Mouse (Mus musculus): ENCODE results near the gene Gm34653.
"Not testable (repeated sequence)": the region's sequence is repeated elsewhere in the genome, so short reads cannot be mapped to it uniquely, and the experiment has no call there.

Gene Gm34653

DNA sequence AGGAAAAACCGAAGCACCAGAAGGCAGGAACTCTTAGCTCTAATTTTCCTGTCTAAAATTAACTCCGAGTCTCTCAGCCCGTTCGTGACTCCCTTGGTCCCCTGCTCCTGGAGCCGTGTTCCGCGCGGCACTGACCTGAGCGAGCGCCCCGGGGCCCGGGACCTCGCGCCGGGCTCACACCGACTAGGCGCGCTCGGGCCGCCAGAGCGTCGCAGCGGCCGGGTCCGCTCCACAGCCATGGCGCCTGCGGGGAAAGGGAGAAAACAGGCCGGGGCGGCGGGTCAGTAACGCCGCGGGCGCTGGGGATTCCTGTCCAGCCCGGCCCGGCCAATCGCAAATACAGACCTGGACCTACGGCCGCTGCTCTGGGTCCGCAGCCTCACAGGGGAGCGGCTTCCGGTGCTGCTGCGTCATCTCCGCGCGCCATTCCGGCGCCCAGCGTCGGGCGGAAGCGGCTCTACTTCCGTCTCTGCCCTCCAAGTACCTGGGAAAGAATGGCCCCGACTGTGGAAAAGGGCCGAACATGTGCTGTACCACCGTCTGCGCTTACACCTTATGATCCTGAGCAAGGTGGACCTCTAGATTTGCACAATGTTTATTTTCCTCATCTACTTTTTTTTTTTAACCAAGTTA lies 6.9 kb upstream of the Gm34653 start, which contains the start of gene Fbxw2:
TSS of gene Fbxw2 (minus strand) at position 485 of the 633 bp plus-strand sequence.
- DNase-seq, result peak; percentile 93

DNA sequence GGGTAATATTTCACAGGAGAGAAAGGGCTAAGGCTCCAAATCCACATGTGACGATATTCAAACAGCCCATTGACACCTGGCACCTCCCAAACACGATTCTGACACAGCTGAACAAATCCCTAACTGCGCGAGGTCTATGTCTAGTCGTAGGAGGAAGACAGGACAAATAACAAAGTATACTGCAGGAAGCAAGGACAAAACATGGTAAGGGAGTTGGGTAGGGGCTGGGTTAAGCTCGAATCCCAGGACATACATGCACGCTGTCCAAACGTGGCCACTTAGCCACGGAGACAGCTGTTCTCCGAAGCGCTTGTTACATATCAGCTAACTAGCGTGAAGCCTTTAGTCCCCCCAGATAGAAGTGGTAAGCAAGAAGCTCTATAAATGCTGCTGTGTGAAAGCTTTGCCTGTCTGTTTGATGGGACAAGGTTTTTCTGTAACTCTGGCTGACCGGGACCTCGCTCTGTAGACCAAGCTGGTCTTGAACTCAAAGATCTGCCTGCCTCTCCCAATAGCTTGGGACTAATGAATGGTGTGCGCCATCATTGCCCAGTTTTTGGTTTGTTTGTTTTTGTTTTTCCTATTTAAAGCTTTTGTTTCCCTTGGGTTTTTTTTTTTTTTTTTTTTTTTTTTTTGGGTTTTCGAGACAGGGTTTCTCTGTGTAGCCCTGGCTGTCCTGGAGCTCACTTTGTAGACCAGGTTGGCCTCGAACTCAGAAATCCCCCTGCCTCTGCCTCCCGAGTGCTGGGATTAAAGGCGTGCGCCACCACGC lies 6.2 kb upstream of the Gm34653 start:
- no peak for DNase-seq

- no peak for DNase-seq
These were observed 5.2 kb upstream of the Gm34653 start for GRCm38 (mm10) chr2:34827591-34827990.

- no peak for DNase-seq
These were observed 4.8 kb upstream of the Gm34653 start for GRCm38 (mm10) chr2:34828026-34828425.

DNA sequence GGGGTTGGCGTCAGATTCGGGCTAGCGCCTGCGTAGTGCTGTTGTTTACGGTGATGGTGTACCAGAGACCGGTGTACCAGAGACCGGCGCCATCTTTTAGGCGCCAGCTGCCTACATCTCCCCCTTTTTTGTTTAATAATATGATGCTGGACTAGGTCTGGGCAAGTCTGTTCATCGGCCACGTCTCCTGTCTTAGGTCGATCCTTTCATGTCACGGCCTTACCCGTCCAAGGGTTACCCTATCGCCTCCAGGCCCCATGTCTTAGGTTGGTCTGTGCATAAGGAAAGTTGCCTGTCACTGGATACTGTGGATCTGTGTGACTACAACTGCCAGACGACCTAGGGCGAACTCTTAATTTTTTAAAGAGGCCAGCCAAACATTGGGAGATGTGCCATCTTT lies 2.7 kb upstream of the Gm34653 start:
- not testable (repeated sequence) for DNase-seq

DNA sequence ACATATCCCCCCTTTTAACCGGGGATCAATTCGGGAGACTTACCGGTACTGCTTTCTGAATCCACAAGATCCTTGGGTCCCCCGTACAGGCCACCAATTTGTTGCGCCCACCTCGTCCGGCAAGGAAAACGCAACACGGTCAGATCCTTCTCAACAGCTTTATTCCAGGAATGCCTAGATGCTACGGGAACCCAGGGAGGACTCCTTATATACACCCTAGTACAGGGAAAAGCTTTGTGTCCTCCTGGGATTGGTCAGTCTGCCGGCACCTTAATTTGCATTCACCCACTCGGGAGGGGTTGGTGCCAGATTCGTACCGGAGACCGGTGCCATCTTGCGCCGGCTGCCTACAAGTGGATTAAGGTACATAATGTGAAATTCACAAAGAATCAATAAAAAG lies 817 bp downstream of the Gm34653 start:
- no peak for DNase-seq

DNA sequence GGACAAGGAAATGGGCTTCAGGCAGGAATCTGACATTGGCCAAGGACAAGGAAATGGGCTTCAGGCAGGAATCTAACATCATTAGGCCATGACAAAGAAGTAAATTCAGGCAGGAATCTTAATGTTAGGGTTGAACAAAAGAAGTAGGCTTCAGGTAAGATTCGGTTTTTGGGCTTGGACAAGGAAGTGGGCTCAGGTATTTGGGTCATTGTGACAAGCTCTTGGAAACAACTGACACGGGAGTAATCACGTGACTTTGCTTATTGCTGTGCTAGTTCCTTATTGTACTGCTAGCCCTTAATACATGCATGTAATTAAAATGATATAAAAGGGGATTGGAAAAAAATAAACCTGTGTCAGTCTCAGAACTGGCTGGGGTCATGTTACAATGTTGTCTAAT lies 2.9 kb downstream of the Gm34653 start:
- DNase-seq, result no peak

GRCm38 (mm10) chr2:34840143-34840542 lies 7.3 kb downstream of the Gm34653 start:
- DNase-seq, result not testable (repeated sequence)

GRCm38 (mm10) chr2:34841706-34842105 lies 8.9 kb downstream of the Gm34653 start:
- no peak for DNase-seq

DNA sequence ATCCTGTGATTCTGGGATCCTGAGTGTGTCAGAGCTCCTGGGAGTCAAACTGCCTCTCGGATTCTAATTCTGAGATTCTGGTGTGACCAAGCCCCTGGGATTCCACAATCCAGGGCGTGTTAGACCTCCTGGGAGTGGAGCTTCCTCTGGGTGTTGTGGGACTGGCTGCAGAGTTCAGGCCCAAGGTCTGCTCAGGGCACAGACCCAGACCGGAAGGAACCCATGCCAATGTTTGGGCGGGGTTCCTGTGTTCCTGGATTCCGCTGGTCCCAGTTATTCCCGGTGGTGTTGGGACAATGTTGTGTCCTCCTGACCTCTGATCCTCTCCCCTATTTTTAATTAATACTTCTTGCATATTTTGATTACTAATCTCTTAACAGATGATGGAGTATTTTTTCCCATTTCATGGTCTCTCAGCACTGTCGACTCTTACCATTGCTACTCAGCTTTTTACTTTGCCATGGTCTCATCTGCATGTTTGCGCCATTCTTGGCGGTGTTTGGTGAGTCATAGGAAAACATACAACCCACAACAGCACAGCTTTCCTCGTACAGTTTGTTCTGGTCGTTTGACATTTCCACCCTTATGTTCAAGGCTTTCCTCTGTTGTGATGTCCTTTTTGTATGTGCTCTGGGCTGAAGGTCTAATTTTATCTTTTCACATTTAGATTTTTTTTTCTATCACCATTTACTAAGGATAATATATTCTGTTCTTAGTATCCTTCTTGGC lies 10.6 kb downstream of the Gm34653 start:
- DNase-seq, result peak; percentile 70

GRCm38 (mm10) chr2:34847702-34848101 lies 14.9 kb downstream of the Gm34653 start:
- DNase-seq, result no peak

GRCm38 (mm10) chr2:34855265-34855664 lies 22.5 kb downstream of the Gm34653 start:
- DNase-seq, result no peak

- DNase-seq, result no peak
These were observed 24.9 kb downstream of the Gm34653 start for GRCm38 (mm10) chr2:34857728-34858127.

- no peak for DNase-seq
These were observed 36.9 kb downstream of the Gm34653 start for GRCm38 (mm10) chr2:34869680-34870079.

GRCm38 (mm10) chr2:34870520-34871474 lies 38.0 kb downstream of the Gm34653 start:
- peak; percentile 98 for DNase-seq

DNA sequence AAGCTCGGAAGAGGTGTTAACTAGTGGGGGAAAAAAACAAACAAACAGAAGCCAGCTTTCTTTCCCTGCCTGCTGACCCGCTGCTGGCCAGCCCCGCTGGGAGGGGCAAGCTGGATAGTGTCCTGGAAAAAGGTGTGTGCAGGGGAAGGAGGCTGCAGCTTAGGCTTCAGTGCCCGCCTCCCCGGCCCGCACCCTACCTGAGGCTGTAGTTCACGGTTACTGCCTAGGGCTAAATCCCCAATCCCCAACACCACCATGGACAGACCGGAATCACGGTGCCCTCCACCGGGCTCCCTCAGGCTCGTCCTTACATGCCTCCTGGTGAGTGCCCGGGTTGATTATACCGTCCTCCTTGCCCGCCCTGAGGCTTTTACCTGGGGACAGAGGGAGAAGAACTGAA lies 41.5 kb downstream of the Gm34653 start, which contains the start of gene Cutal:
TSS of gene Cutal (plus strand) at position 126 of the 400 bp plus-strand sequence.
- DNase-seq, result peak; percentile 87

- peak; percentile 79 for DNase-seq
These were observed 42.1 kb downstream of the Gm34653 start, which contains the start of gene Psmd5 for GRCm38 (mm10) chr2:34874816-34875345. Gene Psmd5, minus strand, starts transcription at chr2:34874968.

- DNase-seq, result peak; percentile 61
These were observed 47.2 kb downstream of the Gm34653 start for GRCm38 (mm10) chr2:34880054-34880453.

GRCm38 (mm10) chr2:34882757-34883156 lies 50.0 kb downstream of the Gm34653 start:
- peak; percentile 48 for DNase-seq

DNA sequence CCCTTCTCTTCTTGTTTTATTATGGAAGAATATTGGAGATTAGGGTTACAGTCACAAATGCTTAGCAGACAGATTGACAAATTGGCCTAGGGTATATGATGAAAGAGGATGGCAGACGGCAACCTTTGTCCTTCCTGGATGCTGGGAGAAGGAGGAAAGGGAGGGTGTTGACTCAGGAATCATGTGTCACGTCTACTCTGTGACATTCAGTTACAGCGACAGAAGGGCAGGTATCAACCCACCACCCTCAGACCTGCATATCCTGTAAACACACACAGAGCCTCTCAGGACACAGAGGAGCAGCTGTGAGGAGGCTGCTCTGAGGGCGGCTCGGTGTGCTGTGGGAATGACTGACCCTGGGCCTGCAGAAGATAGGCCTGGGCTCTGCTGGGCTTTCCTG lies 50.4 kb downstream of the Gm34653 start:
- DNase-seq, result no peak

DNA sequence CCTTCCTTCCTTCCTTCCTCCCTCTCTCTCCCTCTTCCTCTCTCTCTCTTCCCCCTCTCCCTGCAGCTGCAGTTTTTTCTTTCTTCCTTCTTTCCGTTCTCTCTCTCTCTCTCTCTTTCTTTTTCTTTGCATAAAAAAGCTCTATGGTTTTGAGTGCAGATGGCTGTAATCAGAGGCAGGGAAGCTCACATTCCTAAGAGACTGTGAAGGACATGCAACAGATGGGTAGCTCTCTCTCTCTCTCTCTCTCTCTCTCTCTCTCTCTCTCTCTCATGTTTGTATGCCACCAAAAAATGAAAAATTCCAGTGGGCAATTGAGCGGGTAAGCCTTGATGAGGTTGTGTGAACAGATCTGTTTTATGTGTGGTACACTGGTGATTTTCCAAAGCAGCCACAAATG lies 51.4 kb downstream of the Gm34653 start:
- DNase-seq, result no peak
